Mouse (Mus musculus): ENCODE data around the gene 2210016L21Rik. TPM values are rescaled to one million over a fixed set of nuclear protein-coding genes. Genes with fewer than 3 reads are reported as not detected.
"Not testable (repeated sequence)": the region's sequence is repeated elsewhere in the genome, so short reads cannot be mapped to it uniquely, and the experiment has no call there.

2210016L21Rik gene
- total RNA-seq, 2 experiments from 2014 or later = 27.1 to 30.3 TPM

DNA sequence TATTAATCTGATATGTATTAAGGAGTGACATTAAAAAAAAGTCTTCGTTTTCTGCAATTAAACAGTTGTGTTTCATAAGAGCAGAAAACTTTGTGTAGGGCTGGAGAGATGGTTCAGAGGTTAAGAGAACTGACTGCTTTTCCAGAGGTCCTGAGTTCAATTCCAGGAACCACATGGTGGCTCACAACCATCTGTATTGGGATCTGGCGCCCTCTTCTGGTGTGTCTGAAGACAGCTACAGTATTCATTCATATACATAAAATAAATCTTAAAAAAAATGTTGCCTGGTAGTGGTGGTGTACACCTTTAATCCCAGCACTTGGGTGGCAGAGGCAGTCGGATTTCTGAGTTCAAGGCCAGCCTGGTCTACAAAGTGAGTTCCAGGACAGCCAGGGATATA is 820 bp upstream of the 2210016L21Rik start:
- intact Hi-C loops (cut with DNase I); DNase-seq: not testable (repeated sequence)

DNA sequence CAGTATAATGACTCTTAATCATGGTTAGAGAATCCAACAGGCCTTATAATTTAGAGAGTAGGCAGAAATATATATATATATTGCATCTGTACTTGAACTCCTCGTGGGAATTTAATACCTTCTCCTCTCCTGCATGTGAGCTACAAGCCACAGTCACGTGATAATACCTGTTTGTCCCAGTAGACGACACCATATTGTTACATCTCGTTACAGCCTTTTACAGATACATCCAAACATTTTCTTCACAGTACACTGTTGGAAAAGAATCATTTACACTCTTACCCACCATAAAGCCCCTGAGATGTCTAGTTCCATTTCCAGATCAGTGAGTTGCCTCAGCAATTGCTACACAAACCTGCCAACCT is 790 bp downstream of the 2210016L21Rik start:
- no peak for DNase-seq
- intact Hi-C loops (cut with DNase I) = no loop called here

DNA sequence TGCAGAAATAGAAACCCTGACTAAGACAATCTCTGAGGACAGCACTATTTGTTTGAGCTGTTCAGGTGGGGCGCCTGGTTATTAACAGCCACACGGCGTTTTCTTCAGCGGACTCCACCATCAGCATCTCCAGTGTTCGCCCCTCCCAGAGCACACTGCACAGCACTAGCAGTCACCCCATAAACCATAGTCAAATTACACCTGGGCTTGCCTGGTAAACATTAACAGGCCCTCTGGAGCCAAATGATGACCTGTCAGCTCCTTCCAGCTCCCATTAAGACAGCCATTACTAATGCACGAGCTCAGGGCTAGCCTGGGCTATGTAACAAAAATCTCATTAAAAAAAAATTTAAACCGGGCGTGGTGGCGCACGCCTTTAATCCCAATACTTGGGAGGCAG is 3.1 kb downstream of the 2210016L21Rik start:
- intact Hi-C loops (cut with DNase I) = no loop called here
- no peak for DNase-seq

DNA sequence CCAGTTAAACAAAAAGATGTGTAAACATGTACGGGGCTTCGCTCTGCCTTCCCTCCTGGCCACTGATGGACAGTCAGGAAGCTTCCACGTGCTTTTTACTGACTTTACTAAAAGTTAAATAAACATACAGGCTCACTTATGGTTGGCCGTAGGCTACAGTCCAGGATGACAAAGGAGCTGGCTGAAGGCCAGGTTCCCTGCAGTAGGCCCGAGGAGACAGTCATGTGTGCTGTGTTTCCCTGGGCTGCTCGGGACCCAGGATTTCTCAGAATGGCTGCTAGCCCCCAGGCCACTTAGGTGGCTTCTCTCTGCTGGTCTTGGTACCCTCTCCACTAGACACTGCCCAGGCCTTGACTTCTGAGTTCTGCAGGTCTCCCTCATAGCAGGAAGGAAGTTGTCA is 6.9 kb downstream of the 2210016L21Rik start:
- peak; percentile 66 to 67 for DNase-seq
- intact Hi-C loops (cut with DNase I) = no loop called here

DNA sequence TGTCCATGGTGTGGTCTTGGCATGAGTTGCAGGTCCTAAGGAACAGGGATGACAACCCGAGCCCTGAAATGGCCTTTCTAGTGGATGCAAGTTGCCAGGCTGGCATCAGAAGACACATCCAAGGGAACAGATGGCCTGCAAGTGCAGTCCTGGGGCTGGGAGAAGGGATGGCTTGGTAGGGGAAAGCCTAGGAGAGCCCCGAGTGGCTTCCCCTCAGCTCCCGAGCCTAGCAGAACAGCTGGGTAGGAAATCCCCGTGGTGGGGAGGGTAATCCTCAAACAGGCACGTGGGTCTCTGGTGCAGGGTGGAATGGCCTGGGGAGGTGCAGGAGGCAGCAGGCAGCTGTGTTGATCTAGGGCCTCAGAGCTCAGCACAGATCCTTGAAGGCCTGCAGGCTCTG is 7.4 kb downstream of the 2210016L21Rik start:
- intact Hi-C loops (cut with DNase I) = no loop called here
- no peak for DNase-seq

DNA sequence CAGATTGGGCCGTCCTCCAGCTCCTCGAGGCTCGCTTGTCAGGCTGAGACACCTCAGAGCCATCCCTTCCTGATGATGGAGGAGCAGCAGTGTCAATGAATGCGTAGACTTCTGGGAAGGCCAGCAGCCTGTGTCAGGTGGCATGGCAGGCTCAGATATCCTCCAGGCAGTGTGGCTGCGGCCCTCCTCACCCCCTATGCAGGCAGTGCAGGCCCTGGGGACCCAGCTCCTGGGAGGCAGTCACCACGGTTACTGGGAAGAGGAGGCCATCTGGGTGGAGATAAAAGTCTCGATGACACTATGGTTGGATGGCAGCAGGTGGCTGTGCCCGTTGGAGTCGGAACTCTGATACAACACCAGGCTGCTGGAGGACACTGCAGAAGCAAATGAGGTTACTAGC is 7.9 kb downstream of the 2210016L21Rik start:
- no peak for DNase-seq
- intact Hi-C loops (cut with DNase I) = no loop called here

DNA sequence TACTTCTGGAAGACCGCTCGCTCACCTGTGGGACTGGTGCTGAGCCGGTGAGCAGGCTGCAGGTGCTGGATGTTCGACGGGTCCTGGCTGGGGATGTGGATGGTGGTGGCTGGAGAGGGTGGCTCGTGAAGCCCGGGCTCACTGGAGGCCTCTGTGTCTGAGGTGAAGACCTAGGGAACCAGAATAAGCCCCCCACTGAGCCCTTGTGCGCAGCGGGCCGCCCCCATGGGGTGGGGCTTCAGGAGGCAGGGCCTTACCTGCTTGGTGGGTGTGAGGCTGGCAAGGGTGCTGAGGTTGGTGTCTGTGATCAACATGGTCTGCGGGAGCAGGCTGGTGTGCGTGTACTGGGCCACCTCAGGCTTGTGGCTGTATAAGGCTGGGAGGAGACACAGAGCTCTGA is 8.7 kb downstream of the 2210016L21Rik start:
- DNase-seq = no peak
- intact Hi-C loops (cut with DNase I) = no loop called here

DNA sequence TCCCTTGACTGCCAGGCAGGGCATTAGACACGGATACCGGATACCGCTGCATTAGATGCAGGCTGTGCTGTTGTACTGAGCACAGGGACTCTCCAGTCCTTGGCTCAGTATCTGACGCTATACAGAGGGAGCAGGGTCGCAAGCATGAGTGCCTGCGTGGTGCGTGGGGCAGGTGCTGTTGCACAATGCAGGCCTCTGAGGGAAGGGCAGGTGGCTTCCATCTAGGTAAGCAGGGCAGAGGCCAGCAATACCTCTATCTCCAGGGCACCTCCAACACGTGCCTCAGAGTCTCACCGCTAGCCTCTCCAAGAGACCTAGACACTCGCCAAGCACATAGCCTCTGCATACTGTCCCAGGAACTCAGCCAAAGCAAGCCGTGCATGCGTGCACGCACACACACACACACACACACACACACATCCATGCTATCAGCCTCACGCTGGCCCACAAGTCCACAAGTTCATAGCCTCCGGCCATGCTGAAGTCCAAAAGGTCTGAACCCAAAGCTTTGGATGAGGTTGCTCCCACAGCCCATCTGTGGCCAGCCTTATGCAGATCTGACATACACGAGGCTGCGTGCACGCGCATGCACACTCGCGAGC is 9.4 kb downstream of the 2210016L21Rik start:
- intact Hi-C loops (cut with DNase I) = no loop called here

DNA sequence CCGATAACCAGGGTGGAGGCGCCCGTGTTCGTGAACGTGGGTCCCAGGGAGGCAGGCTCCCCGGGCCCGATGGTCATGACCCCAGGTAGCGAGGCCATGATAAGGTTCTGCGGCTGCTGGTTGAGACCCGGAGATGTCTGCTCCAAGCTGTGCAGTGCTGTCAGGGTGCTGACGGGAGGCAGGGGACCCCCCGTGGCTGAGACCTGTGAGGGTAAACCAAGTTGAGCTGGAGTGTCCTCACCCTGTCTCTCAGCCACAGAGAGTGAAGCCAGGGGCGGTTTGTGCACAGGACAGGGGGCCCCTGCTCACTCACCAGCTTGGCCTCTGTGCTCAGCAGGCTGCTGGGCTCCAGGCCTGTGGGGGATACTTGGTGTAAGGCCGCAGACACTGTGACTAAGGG is 11.4 kb downstream of the 2210016L21Rik start:
- intact Hi-C loops (cut with DNase I) = no loop called here
- no peak for DNase-seq

More for the DNA sequence above, 9.4 kb downstream of the 2210016L21Rik start:
- DNase-seq = no peak

DNA sequence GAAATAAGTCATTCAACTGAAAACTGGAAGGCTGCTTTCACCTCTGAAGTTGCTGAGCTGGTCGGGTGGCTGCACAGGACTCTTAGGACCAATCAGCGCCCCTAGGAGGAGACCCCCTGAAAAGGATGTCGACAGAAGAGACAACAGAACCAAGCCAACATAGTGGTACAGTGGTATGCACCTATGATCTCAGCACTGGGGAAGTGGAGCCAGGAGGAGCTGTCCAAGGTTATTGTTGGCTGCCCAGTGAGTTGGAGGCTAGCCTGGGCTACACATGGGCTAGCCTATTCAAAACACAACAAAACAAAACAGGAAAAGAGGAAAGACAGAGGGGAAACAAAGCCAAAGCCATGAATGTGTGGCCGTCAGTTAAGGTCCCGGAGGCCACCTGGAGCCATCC is 16.1 kb downstream of the 2210016L21Rik start:
- DNase-seq = no peak
- intact Hi-C loops (cut with DNase I) = no loop called here

DNA sequence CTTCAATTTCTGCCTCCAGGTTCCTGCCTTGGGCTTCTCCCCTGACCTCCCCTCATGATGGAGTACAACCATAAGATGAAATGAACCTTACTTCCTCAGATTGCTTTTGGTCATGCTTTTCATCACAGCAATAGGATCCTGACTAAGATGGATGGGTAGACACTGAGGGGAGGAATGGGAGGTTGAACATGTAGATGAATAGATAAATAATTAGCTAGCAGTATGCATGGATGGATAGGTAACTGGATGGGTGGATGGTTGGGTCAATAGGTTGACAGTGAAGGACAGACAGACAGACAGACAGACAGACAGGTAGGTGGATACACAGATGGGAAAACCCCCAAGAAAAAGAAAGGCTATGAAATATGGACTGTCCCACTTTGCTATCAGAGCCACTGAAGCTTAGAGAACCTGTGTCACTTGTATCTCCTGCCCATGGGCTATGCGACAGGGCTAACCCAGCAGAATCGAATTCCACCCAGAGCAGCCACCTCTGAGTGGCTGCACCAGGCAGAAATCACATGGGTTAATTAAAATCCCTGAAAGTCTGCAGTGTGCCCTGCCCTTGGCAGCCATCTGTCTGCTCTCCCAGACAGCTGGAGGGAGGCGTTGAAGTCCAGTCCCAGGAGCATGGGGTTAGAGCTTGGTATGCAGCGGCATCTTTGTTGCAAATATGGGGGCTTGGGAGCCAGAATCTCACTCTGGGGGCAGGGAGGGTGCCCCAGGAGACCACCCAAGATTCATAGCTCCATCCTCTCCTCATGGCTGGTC is 19.8 kb downstream of the 2210016L21Rik start:
- no peak for DNase-seq
- intact Hi-C loops (cut with DNase I) = no loop called here

DNA sequence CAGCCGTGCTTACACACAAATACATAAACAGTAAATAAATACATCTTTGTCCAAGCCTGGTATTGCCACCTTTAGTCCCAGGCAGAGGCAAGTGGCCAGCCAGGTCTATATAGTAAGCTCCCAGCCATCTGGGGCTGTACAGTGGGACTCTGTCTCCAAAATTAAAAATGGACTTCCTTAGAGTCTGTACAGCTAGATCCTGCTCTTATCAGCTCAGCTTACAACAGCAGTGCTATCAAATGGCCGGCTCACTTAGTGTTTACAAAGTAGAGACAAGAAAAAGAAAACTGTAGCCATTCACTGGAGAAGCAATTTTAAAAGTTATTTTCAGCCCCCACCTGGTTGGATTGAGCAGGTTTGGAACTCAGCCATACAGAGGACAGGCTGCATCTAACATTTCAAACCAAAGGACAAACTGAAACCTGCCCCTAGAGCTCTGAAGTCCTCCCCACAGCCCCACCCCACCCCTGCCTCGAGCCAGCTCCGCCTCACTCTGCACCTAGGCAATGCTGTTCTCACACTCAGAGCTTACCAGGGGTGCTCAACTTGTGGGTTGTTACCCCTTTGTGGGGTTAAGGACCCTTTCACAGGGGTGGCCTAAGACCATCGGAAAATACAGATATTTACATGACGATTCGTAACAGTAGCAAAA is 22.5 kb downstream of the 2210016L21Rik start:
- intact Hi-C loops (cut with DNase I) = no loop called here
- DNase-seq = no peak

DNA sequence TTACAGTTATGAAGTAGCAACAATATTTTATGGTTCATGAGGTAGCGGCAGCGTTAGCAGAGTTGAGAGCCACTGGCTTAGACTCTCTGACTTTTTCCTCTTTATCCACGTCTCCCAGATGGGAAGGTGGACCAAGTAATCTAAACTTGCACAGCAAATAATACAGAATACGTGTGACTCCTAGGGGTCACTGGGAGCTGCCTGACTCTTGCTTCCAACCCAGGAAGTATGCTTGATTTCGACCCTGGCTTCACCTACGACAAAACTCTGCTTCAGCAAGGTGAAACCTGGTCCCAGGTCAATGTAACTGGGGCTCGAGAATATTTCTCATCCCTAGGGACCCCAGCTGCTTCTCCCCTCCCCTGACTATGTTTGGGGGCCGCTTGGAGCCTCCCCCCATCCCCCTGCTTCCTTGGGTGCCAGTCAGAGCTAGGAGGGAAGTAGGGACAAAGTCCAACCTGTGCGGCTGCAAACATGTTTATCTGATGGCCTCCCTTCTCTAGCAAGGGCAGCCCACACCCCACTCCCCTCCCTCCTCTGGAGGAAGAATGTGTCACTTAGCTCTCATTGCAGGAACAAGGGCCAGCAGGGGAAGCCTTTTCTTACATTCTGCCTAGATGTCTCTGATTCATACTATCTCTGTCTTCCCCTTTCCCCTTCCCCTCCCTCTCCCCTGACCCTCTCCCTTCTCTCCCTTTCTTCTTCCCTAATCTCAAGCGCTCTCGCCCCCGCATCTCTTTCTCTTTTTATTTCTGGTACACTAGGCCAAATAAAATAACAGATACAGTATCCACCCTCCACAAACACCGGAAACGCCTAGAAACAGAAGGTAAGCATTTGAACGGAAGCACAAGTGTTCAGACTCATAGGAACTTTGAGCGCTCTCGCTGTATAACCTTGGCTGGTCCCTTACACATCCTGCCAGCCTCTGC is 23.3 kb downstream of the 2210016L21Rik start:
- DNase-seq = no peak
- intact Hi-C loops (cut with DNase I) = no loop called here

DNA sequence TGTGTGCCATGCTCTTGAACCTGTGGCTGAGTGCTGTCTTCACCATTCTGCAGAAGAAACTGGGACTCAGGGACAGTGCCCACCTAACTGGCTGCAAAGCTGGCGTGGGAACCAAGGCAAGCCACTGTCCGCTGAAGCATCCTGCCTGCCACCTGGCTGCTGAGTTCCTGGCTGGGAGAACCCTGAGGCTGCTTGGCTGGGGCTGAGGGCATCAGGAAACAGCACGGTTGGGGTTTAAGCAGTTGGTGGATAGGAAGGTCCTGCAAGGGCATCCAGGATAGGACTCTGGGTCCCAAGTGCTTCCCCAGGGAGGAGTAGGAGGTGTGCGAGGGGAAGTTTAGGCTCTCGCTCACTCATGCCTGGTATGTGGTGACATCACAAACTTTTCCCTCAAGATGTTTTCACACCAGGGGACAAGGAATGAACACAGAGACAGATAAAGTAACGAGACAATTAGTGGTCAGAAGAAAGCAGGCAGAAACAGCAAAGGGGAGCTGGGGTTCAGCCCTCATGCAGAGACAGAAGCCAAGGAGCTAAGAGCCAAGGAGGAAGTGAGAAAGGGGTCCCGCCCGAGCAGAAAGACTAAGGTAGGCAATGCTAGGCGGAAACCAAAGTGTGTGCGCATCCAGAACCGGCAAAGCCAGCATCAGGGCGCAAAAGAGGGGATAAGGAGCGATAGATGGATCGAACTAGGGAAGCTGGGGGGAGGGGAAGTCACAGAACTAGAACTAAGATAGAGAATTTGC is 25.7 kb downstream of the 2210016L21Rik start:
- DNase-seq = no peak
- intact Hi-C loops (cut with DNase I) = no loop called here

DNA sequence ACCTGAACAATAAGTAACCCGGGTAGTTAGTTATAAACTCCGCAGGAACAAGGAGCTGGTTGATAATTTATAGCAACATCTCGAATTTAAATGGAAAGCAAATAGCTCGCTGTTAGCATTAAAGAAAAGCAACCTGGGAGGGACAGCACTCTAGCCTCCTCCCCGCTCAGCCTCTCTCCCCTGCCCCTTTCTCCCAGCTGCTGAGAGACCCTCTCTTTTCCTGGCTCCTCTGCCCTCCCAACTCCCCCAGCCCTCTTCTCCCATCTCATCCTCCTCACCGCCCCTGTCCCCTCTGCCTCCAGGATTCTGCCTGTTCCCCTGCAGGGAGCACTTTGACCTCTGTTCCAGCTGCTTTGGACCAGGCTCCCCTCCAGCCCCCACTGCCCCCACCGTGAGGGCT is 26.7 kb downstream of the 2210016L21Rik start:
- intact Hi-C loops (cut with DNase I) = no loop called here
- DNase-seq = no peak

DNA sequence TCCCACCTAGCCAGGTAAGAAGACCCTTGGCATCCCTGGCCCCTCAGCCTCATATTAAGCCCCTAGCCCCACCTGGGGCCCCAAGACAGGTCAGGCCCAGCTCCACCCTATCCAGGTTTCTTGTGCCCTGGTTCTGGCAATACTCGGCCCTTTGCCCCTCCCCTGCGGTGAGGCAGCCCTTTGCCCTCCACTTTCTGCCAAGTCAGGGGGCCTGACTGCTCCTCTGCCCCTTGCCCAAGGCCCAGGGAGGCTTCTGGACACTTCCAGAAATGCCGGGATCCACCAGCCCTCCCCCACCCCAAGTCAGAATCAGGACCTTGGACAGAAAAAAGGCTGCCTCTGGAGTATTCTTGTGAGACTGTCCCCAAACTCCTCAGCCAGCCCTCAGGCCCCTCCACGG is 27.1 kb downstream of the 2210016L21Rik start:
- intact Hi-C loops (cut with DNase I) = no loop called here
- DNase-seq = no peak

DNA sequence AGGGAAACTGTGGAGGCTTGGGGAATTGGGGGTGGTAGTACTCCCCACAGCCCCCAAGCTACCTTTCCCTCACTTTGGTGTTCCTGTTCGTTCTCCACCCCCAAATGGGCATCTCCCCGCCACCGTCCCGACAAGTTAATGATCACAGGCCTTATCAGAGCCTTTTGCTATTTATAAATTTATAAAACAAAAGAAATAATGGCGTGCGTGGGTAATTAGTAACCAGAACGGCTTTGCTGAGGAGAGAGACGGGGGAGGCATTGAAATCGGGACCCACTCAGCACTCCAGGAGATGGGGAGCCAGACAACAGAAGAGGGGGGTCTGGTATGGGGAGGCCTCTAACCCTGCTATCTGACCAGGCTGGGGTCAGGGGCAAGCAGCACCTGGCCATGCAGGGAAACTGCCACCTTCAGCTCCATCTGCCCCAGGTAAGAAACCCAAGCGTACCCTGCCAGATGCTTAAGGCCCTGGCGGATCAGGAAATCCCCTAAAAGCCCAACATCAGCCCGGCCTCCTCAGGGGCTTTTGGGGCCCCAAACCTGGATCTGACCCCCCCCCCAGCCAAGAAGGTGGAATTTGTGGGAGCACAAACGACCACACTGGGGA is 27.8 kb downstream of the 2210016L21Rik start:
- no peak for DNase-seq
- intact Hi-C loops (cut with DNase I) = loop anchor here (10.0 kb wide), 1 partner anchor 215 kb away; no protein-coding TSS in a partner anchor

DNA sequence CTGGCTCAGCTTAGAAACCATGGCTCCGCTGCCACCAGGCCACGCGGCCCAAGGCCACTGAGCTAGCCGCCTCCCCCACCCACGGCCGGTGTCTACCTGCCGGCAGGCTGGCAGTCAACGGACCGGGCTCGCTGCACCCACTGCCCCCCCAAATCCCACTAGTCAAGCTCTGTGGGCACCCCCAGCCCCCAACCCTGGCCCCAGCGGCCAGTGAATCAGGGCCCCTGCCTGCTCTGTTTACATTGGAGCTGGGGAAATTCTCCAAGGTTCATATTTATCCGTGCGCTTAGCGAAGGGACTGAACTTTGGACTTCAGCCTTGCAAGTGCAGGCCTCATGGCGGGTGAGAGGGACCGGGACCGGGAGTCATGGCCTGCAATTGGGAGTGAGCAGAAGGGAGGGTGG is 28.9 kb downstream of the 2210016L21Rik start, which contains the start of gene Hnf1a:
Gene Hnf1a (minus strand): TSS at position 271 of the 404 bp plus-strand sequence.
- intact Hi-C loops (cut with DNase I) = loop anchor here (10.0 kb wide), 1 partner anchor 214 kb away; no protein-coding TSS in a partner anchor
- DNase-seq = no peak

DNA sequence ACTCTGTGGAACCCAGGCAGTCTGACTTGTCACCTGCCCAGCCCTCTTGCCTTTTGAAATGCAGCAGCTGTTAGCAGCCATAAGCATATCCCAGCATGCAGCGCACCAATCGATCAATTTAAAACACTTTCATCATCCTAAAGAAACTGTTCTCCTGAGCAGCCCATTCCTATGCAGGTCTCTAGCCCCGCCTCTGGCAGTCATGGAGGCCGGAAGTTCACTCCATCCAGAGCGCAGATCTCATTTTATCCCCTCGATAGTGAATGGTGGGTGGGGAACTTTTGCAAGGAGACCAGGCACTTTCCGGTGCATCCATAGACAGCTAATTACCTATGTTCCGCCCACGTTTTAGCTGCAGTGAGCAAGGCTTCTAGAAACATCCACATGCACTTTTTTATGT is 30.2 kb downstream of the 2210016L21Rik start:
- no peak for DNase-seq
- intact Hi-C loops (cut with DNase I) = loop anchor here (10.0 kb wide), 1 partner anchor 213 kb away; no protein-coding TSS in a partner anchor
